11 mouse cellular contexts compared by ENCODE assay signal in the genomic region with DNA sequence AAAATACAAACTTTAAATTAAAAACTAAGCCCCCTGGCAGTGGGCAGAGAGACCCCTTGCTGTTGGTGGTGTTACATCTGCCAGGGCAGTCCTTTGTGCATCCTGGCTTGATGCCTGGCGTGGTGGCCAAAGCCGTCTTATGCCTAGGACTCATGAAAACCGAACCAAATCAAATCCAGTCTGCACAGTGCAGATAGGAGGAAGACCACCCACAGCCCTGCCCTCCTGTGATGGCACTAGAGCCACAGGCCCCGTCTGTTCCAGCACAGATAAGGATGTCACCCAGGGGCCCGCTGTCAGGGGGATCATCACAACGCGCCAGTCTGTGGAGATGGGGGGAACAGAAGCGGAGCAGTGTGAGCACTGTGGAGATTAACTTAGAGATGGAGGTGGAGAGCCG. TPM values are rescaled to one million over a fixed set of nuclear protein-coding genes. Genes with fewer than 3 reads are reported as not detected.
DNase-seq lines count a peak whose midpoint lies in the region; ATAC-seq and TF ChIP-seq lines count a peak whose summit lies in the region.
"Had no signal": no experiment of that assay in that cellular context is flagged by ENCODE, and none has a peak within 500 bp of the region (broad histone marks: within the 10 kb centered on the region; RNA-seq: fewer than 3 reads in every experiment).

No protein-coding gene starts in this region.

- DNase-seq in heart, postnatal 4 days: no peak
- DNase-seq in spleen, adult 2 months (ENCODE audit: low read depth in 1 of 2, low spot score in 2 of 2): no peak
- DNase-seq in spleen, postnatal 14 days (ENCODE audit: low spot score in 2 of 2): no peak
- DNase-seq in liver: peak; percentile 93
- DNase-seq in yolk sac, embryonic 10.5 days (ENCODE audit: low spot score): peak; percentile 39
- DNase-seq in gastrocnemius, adult 18-20 months (ENCODE audit: low spot score): no peak
- DNase-seq in heart, postnatal 10 days: no peak
- DNase-seq: cerebellum, adult 9-10 months had no signal

- H3K4me1 ChIP-seq in heart, embryonic 11.5 days (ENCODE audit: control insufficient read depth, insufficient read depth, low read length): peaks cover 41% of the 10 kb centered on the region
- peaks cover 53% of the 10 kb centered on the region; the same call in 1 of the 2 replicates for H3K4me1 ChIP-seq in spleen, adult 2 months (ENCODE audit: control insufficient read depth, insufficient read depth, insufficient read length)

- no peak overlapping the region for H3K4me3 ChIP-seq in heart, embryonic 11.5 days (ENCODE audit: low read depth, low read length)
- no peak overlapping the region; the same call in 1 of the 2 replicates for H3K4me3 ChIP-seq in spleen, adult 2 months (ENCODE audit: extremely low read depth, insufficient read depth, insufficient read length)
- H3K4me3 ChIP-seq: forebrain, embryonic 15.5 days had no signal

- peak; percentile 24; the same call in 1 of the 2 replicates for ATAC-seq in heart, embryonic 11.5 days (replicated peaks; ENCODE audit: insufficient number of reproducible peaks, low FRiP score, low TSS enrichment)
- ATAC-seq: CD4-positive, CD25-positive, alpha-beta regulatory T cell, adult 4 months; forebrain, embryonic 15.5 days had no signal

- TF ChIP-seq CTCF in spleen, adult 2 months (IDR thresholded peaks at IDR 0.05; ENCODE audit: extremely low read depth, insufficient read depth, insufficient read length, insufficient replicate concordance): no peak

- TF ChIP-seq POLR2A in spleen, adult 2 months (IDR thresholded peaks at IDR 0.05; ENCODE audit: low read depth, low read length): no peak

- no peak overlapping the region for H3K9ac ChIP-seq in heart, embryonic 11.5 days (ENCODE audit: low read depth, low read length)
- H3K9ac ChIP-seq: forebrain, embryonic 15.5 days had no signal

- no peaks in the 10 kb centered on the region for H3K9me3 ChIP-seq in heart, embryonic 11.5 days (replicated peaks; ENCODE audit: control insufficient read depth, low read length)
- H3K9me3 ChIP-seq: forebrain, embryonic 15.5 days had no signal

- 57% methylated on average over 9 of the region's 9 CpGs for WGBS in heart, embryonic 11.5 days (ENCODE audit: insufficient replicate concordance)
- WGBS in spleen, adult 2 months: 54% methylated on average over 9 of the region's 9 CpGs

- H3K36me3 ChIP-seq in heart, embryonic 11.5 days (ENCODE audit: control insufficient read depth, insufficient read depth, low read length): 0 out of 2 replicates have a peak, but pooled peaks cover 5% of the 10 kb centered on the region
- peaks cover 4% of the 10 kb centered on the region; the same call in 1 of the 2 replicates for H3K36me3 ChIP-seq in spleen, adult 2 months (ENCODE audit: control insufficient read depth, insufficient read depth, low read length)

- H3K27ac ChIP-seq in heart, embryonic 11.5 days (ENCODE audit: low read depth, low read length): peak overlapping the region; percentile 63; the same call in 1 of the 2 replicates
- H3K27ac ChIP-seq in spleen, adult 2 months (ENCODE audit: insufficient read depth, low read length): peak overlapping the region; percentile 88
- H3K27ac ChIP-seq: forebrain, embryonic 15.5 days had no signal

- no peaks in the 10 kb centered on the region for H3K27me3 ChIP-seq in heart, embryonic 11.5 days (ENCODE audit: control insufficient read depth, insufficient read depth, low read length)
- H3K27me3 ChIP-seq in spleen, adult 2 months (ENCODE audit: control insufficient read depth, insufficient read depth, low read length): no peaks in the 10 kb centered on the region
- H3K27me3 ChIP-seq: forebrain, embryonic 15.5 days had no signal

- intact Hi-C loops in heart, postnatal 10 days (cut with DNase I): no loop called here

- peak overlapping the region; percentile 48; the same call in 1 of the 2 replicates for H3K4me2 ChIP-seq in heart, embryonic 11.5 days
- H3K4me2 ChIP-seq: forebrain, embryonic 15.5 days had no signal

RNA-seq across cellular contexts. Expression of a gene that starts 4.0 kb away (rescaled TPM):
- polyA plus RNA-seq in heart, embryonic 11.5 days (2014; fragmentation: Nextera tagmentation; extraction: Ambion mirVana): 38.9 and 39.0 TPM in 2 replicates
- 10 to 100 TPM; 12.5 to 13.0 TPM for total RNA-seq in heart, postnatal 4 days (2021)
- 130 and 156 TPM in 2 replicates for polyA plus RNA-seq in spleen, adult 2 months (2012; rRNA removed)
- 1 to 10 TPM; 2.3 to 4.1 TPM for total RNA-seq in gastrocnemius, adult 18-20 months (2021)
- total RNA-seq in heart, postnatal 10 days (2021): 10 to 100 TPM; 10.1 to 11.3 TPM

RNA-seq across cellular contexts. Expression of a gene that starts 4.2 kb away (rescaled TPM):
- 8.2 and 8.5 TPM in 2 replicates for polyA plus RNA-seq in heart, embryonic 11.5 days (2014; fragmentation: Nextera tagmentation; extraction: Ambion mirVana)
- 1 to 10 TPM; 3.2 to 4.6 TPM for total RNA-seq in heart, postnatal 4 days (2021)
- 49.0 and 60.8 TPM in 2 replicates for polyA plus RNA-seq in spleen, adult 2 months (2012; rRNA removed)
- total RNA-seq in gastrocnemius, adult 18-20 months (2021): 1 to 10 TPM in 1 of 2 experiments, under 1 TPM in 1; 0.91 to 1.9 TPM
- 1 to 10 TPM; 2.9 to 4.1 TPM for total RNA-seq in heart, postnatal 10 days (2021)

RNA-seq across cellular contexts. Expression of a gene that starts 19.9 kb away (rescaled TPM):
- polyA plus RNA-seq in heart, embryonic 11.5 days (2014; fragmentation: Nextera tagmentation; extraction: Ambion mirVana): 62.1 and 68.8 TPM in 2 replicates
- total RNA-seq in heart, postnatal 4 days (2021): 100 to 1,000 TPM; 105 TPM
- polyA plus RNA-seq in spleen, adult 2 months (2012; rRNA removed): 351 and 533 TPM in 2 replicates
- 100 to 1,000 TPM; 244 to 292 TPM for total RNA-seq in gastrocnemius, adult 18-20 months (2021)
- 100 to 1,000 TPM; 143 to 159 TPM for total RNA-seq in heart, postnatal 10 days (2021)

RNA-seq across cellular contexts. Expression of a gene that starts 40.9 kb away (rescaled TPM):
- polyA plus RNA-seq in heart, embryonic 11.5 days (2014; fragmentation: Nextera tagmentation; extraction: Ambion mirVana): 37.6 and 47.0 TPM in 2 replicates
- 10 to 100 TPM; 42.2 to 42.4 TPM for total RNA-seq in heart, postnatal 4 days (2021)
- 49.5 and 66.1 TPM in 2 replicates for polyA plus RNA-seq in spleen, adult 2 months (2012; rRNA removed)
- 10 to 100 TPM; 38.5 to 40.0 TPM for total RNA-seq in gastrocnemius, adult 18-20 months (2021)
- 10 to 100 TPM; 42.2 to 46.4 TPM for total RNA-seq in heart, postnatal 10 days (2021)

RNA-seq across cellular contexts. Expression of a gene that starts 44.3 kb away (rescaled TPM):
- polyA plus RNA-seq in heart, embryonic 11.5 days (2014; fragmentation: Nextera tagmentation; extraction: Ambion mirVana): 51.5 and 59.3 TPM in 2 replicates
- total RNA-seq in heart, postnatal 4 days (2021): 10 to 100 TPM; 47.8 to 53.8 TPM
- polyA plus RNA-seq in spleen, adult 2 months (2012; rRNA removed): 92.5 and 111 TPM in 2 replicates
- 10 to 100 TPM; 24.3 to 31.7 TPM for total RNA-seq in gastrocnemius, adult 18-20 months (2021)
- 10 to 100 TPM; 47.6 to 52.5 TPM for total RNA-seq in heart, postnatal 10 days (2021)

Comparison
In these comparisons a context has a peak if more than half of its experiments do, and no peak if none do; other contexts are left out.
1. DNase-seq: peak in liver (single experiment) and yolk sac, embryonic 10.5 days (single experiment); none in heart, postnatal 4 days (single experiment), spleen, adult 2 months (0 of 2), spleen, postnatal 14 days (0 of 2), gastrocnemius, adult 18-20 months (single experiment) and heart, postnatal 10 days (0 of 2).